Mouse (Mus musculus): Measurements from ENCODE around the gene Heatr5b. TPM values are rescaled to one million over a fixed set of nuclear protein-coding genes. Genes with fewer than 3 reads are reported as not detected.

The Heatr5b gene
- total and polyA plus RNA-seq, 3 experiments = 9.8 to 19.9 TPM; not detected in 1

GRCm38 (mm10) chr17:78736473-78736988 lies 98.6 kb downstream of the Heatr5b start (continued):
- TF ChIP-seq NRF1 (IDR thresholded peaks at IDR 0.05; ENCODE audit: insufficient read depth, low read depth, low read length, poor library complexity, severe bottlenecking) = peak; percentile 67

- Histone ChIP-seq H3K27ac (ENCODE audit: control insufficient read depth, low read depth, low read length) (peak overlapping the region; percentile 70), H3K4me3 (ENCODE audit: control insufficient read depth in 1 of 2, insufficient read depth in 1 of 2, low read depth in 2 of 2, low read length in 2 of 2) (peak overlapping the region; percentile 83 to 98), H3K79me2 (ENCODE audit: control insufficient read depth, insufficient read depth, low read length, poor library complexity) (peaks cover 21% of the 10 kb centered on the region), H3K9ac (ENCODE audit: control insufficient read depth, low read depth, low read length, poor library complexity, severe bottlenecking) (peak overlapping the region; percentile 98), H3K36me3 (ENCODE audit: control insufficient read depth in 1 of 2, insufficient read depth in 2 of 2, low read length in 2 of 2) (peaks cover 0 to 25% of the 10 kb centered on the region in 2 experiments; a peak in 2 of 4 replicates), H3K27me3 (ENCODE audit: control insufficient read depth in 1 of 2, insufficient read depth in 2 of 2, low read length in 2 of 2) (no peaks in the 10 kb centered on the region), H3K4me1 (ENCODE audit: control insufficient read depth in 1 of 2, insufficient read depth in 2 of 2, low read length in 2 of 2) (peaks cover 0 to 11% of the 10 kb centered on the region in 2 experiments), H3K9me3 (replicated peaks; ENCODE audit: insufficient read depth, low read length) (no peaks in the 10 kb centered on the region)
- TF ChIP-seq HCFC1 (IDR thresholded peaks at IDR 0.05; ENCODE audit: low read depth, low read length) (no peak), UBTF (IDR thresholded peaks at IDR 0.05; ENCODE audit: borderline replicate concordance, insufficient read depth, low read depth, low read length) (no peak), TBP (IDR thresholded peaks at IDR 0.05; ENCODE audit: low read depth, low read length) (0 out of 2 replicates have a peak, but pooled peaks have one; percentile 21), JUND (IDR thresholded peaks at IDR 0.05; ENCODE audit: low read depth, low read length) (no peak), RAD21 (IDR thresholded peaks at IDR 0.05; ENCODE audit: low read depth, low read length) (no peak), CHD2 (IDR thresholded peaks at IDR 0.05; ENCODE audit: low read length) (no peak), ZNF384 (IDR thresholded peaks at IDR 0.05; ENCODE audit: low read depth, low read length) (no peak), NELFE (IDR thresholded peaks at IDR 0.05; ENCODE audit: low read depth, low read length) (no peak), SIN3A (IDR thresholded peaks at IDR 0.05; ENCODE audit: low read length) (peak; percentile 31; the same call in 1 of the 2 replicates), E2F4 (IDR thresholded peaks at IDR 0.05; ENCODE audit: borderline replicate concordance, low read depth, low read length) (no peak), MYC (IDR thresholded peaks at IDR 0.05; ENCODE audit: low read depth, low read length) (no peak), GABPA (IDR thresholded peaks at IDR 0.05; ENCODE audit: low read depth, low read length) (no peak), GATA1 (IDR thresholded peaks at IDR 0.05; ENCODE audit: low read depth, low read length) (no peak), ZKSCAN1 (IDR thresholded peaks at IDR 0.05; ENCODE audit: low read depth, low read length) (no peak), RCOR1 (IDR thresholded peaks at IDR 0.05; ENCODE audit: low read depth, low read length) (no peak), MAX (IDR thresholded peaks at IDR 0.05; ENCODE audit: low read length) (no peak), POLR2A (IDR thresholded peaks at IDR 0.05; ENCODE audit: control insufficient read depth in 1 of 2, insufficient read depth in 1 of 2, low read depth in 1 of 2, low read length in 2 of 2, poor library complexity in 1 of 2) (no peak), CTCF (IDR thresholded peaks at IDR 0.05 in 2 of 3, conservative IDR thresholded peaks at IDR 0.05 in 1 of 3; ENCODE audit: control insufficient read depth in 1 of 3, insufficient read depth in 1 of 3, low read depth in 2 of 3, low read length in 3 of 3, poor library complexity in 1 of 3, severe bottlenecking in 1 of 3) (no peak)
- DNase-seq (ENCODE audit: low read depth, low spot score) = peak; percentile 66
These were observed 99.3 kb downstream of the Heatr5b start for GRCm38 (mm10) chr17:78735731-78736472.

Data from MEL (cell line).